20 mouse cellular contexts compared by ENCODE assay signal in the genomic region with DNA sequence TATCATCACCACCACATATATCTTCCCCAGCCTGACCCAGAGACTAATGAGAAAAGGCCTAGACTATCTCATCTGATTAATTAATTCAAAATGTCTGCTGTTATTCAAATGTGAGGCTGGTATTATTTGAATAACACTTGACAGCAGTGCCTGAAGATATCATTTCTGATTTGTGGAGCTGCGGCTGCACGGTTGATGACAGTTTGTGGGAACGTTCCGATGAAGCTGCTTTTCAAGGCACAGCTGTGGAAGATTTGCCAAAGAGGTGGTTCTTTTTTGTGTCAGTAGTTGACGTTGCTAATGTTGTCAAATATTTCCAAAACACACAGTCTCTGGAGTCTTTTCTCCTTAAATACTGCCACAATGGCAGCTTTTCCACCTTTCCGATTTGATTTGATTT. TPM values are rescaled to one million over a fixed set of nuclear protein-coding genes. Genes with fewer than 3 reads are reported as not detected.
A peak's percentile ranks its signal among the peaks of the same experiment; 100 is the strongest.
DNase-seq lines count a peak whose midpoint lies in the region; ATAC-seq lines count a peak whose summit lies in the region.
"Had no signal": no experiment of that assay in that cellular context is flagged by ENCODE, and none has a peak within 500 bp of the region (broad histone marks: within the 10 kb centered on the region; RNA-seq: fewer than 3 reads in every experiment).

No protein-coding gene starts in this region.

- no peaks in the 10 kb centered on the region for H3K27me3 ChIP-seq in forebrain, embryonic 15.5 days
- no peaks in the 10 kb centered on the region for H3K27me3 ChIP-seq in forebrain, embryonic 11.5 days (ENCODE audit: control insufficient read depth, insufficient read depth, low read length)
- no peaks in the 10 kb centered on the region for H3K27me3 ChIP-seq in hindbrain, embryonic 16.5 days (replicated peaks; ENCODE audit: control insufficient read depth, insufficient read depth, low read length)
- H3K27me3 ChIP-seq: embryonic facial prominence, embryonic 15.5 days; limb, embryonic 12.5 days; liver, embryonic 12.5 days; neural tube, embryonic 12.5 days had no signal

- H3K36me3 ChIP-seq in forebrain, embryonic 15.5 days: no peaks in the 10 kb centered on the region
- no peaks in the 10 kb centered on the region for H3K36me3 ChIP-seq in forebrain, embryonic 11.5 days (ENCODE audit: control insufficient read depth, insufficient read depth, low read length)
- no peaks in the 10 kb centered on the region for H3K36me3 ChIP-seq in hindbrain, embryonic 16.5 days (ENCODE audit: control insufficient read depth, insufficient read depth, low read length)
- H3K36me3 ChIP-seq: limb, embryonic 12.5 days had no signal

- 31% methylated on average over 6 of the region's 6 CpGs for WGBS in forebrain, embryonic 15.5 days
- 59% methylated on average over 6 of the region's 6 CpGs for WGBS in forebrain, embryonic 11.5 days
- 38% methylated on average over 6 of the region's 6 CpGs for WGBS in hindbrain, embryonic 16.5 days

- H3K9me3 ChIP-seq in forebrain, embryonic 15.5 days: no peaks in the 10 kb centered on the region
- H3K9me3 ChIP-seq in forebrain, embryonic 11.5 days (ENCODE audit: control insufficient read depth, low read length): no peaks in the 10 kb centered on the region
- H3K9me3 ChIP-seq in hindbrain, embryonic 16.5 days (ENCODE audit: control insufficient read depth, low read length): no peaks in the 10 kb centered on the region
- H3K9me3 ChIP-seq: embryonic facial prominence, embryonic 15.5 days; heart, embryonic 10.5 days; limb, embryonic 12.5 days; liver, embryonic 12.5 days; neural tube, embryonic 12.5 days had no signal

- intact Hi-C loops in left cerebral cortex, postnatal 25 days (cut with DNase I): no loop called here

- H3K4me1 ChIP-seq in forebrain, embryonic 15.5 days: peaks cover 12% of the 10 kb centered on the region
- H3K4me1 ChIP-seq in forebrain, embryonic 11.5 days (replicated peaks; ENCODE audit: control insufficient read depth, insufficient read depth, low read length): 0 out of 2 replicates have a peak, but pooled peaks cover 3% of the 10 kb centered on the region
- H3K4me1 ChIP-seq in hindbrain, embryonic 16.5 days (ENCODE audit: control insufficient read depth, insufficient read depth, low read depth, low read length): peaks cover 3% of the 10 kb centered on the region; the same call in 1 of the 2 replicates
- H3K4me1 ChIP-seq: limb, embryonic 12.5 days; liver, embryonic 12.5 days had no signal

- no peak overlapping the region for H3K9ac ChIP-seq in forebrain, embryonic 15.5 days (replicated peaks)
- no peak overlapping the region for H3K9ac ChIP-seq in forebrain, embryonic 11.5 days (ENCODE audit: low read length)
- H3K9ac ChIP-seq in hindbrain, embryonic 16.5 days (ENCODE audit: low read depth, low read length): no peak overlapping the region
- H3K9ac ChIP-seq: embryonic facial prominence, embryonic 15.5 days; limb, embryonic 12.5 days; liver, embryonic 12.5 days; neural tube, embryonic 12.5 days had no signal

- H3K4me3 ChIP-seq in forebrain, embryonic 15.5 days: no peak overlapping the region
- H3K4me3 ChIP-seq in forebrain, embryonic 11.5 days (ENCODE audit: low read depth, low read length): no peak overlapping the region
- no peak overlapping the region for H3K4me3 ChIP-seq in hindbrain, embryonic 16.5 days (ENCODE audit: low read length)
- H3K4me3 ChIP-seq: embryonic facial prominence, embryonic 15.5 days; gastrocnemius, adult 2 months; heart, embryonic 10.5 days; limb, embryonic 12.5 days; liver, embryonic 12.5 days; neural tube, embryonic 12.5 days had no signal

- peak overlapping the region; percentile 60 for H3K27ac ChIP-seq in forebrain, embryonic 15.5 days (replicated peaks)
- no peak overlapping the region; the same call in 1 of the 2 replicates for H3K27ac ChIP-seq in forebrain, embryonic 11.5 days (ENCODE audit: low read depth, low read length)
- H3K27ac ChIP-seq in hindbrain, embryonic 16.5 days (ENCODE audit: low read depth, low read length): peak overlapping the region; percentile 39
- H3K27ac ChIP-seq: embryonic facial prominence, embryonic 15.5 days; gastrocnemius, adult 2 months; heart, embryonic 10.5 days; kidney, postnatal 0 days; limb, embryonic 12.5 days; liver, embryonic 12.5 days; neural tube, embryonic 12.5 days had no signal

- no peak overlapping the region for H3K4me2 ChIP-seq in forebrain, embryonic 15.5 days (replicated peaks)
- no peak overlapping the region for H3K4me2 ChIP-seq in forebrain, embryonic 11.5 days (ENCODE audit: low read depth, low read length, severe bottlenecking)
- no peak overlapping the region for H3K4me2 ChIP-seq in hindbrain, embryonic 16.5 days (ENCODE audit: low read length)
- H3K4me2 ChIP-seq: embryonic facial prominence, embryonic 15.5 days; limb, embryonic 12.5 days; liver, embryonic 12.5 days; neural tube, embryonic 12.5 days had no signal

- no peak for ATAC-seq in forebrain, embryonic 15.5 days (replicated peaks)
- ATAC-seq in forebrain, embryonic 11.5 days (replicated peaks; ENCODE audit: low FRiP score): no peak
- ATAC-seq in hindbrain, embryonic 16.5 days: no peak
- ATAC-seq: liver, embryonic 12.5 days had no signal

- no peak for DNase-seq in forebrain, embryonic 11.5 days (ENCODE audit: low spot score)
- peak; percentile 49 for DNase-seq in retina, postnatal 1 day
- no peak for DNase-seq in retina, embryonic 14.5 days (ENCODE audit: low spot score)
- no peak for DNase-seq in left cerebral cortex, postnatal 25 days (ENCODE audit: low spot score in 2 of 2)
- DNase-seq in adrenal gland, postnatal 25 days: no peak
- DNase-seq in ovary, postnatal 14 days (ENCODE audit: low spot score): no peak
- DNase-seq: cerebellum, adult 9-10 months; gastrocnemius, adult 2 months; heart, postnatal 10 days; kidney, adult 18-20 months; lung, adult 2 months; lung, postnatal 4 days had no signal

RNA-seq across cellular contexts. Expression of gene Pbx3, which starts 25.8 kb away (rescaled TPM):
- 51.2 TPM in 2 replicates for polyA plus RNA-seq in forebrain, embryonic 15.5 days (2015; fragmentation: Nextera tagmentation; extraction: Ambion mirVana)
- polyA plus RNA-seq in forebrain, embryonic 11.5 days (2014; fragmentation: Nextera tagmentation; extraction: Ambion mirVana): 46.1 and 51.5 TPM in 2 replicates
- 91.8 and 105 TPM in 2 replicates for polyA plus RNA-seq in hindbrain, embryonic 16.5 days (2015; fragmentation: Nextera tagmentation; extraction: Ambion mirVana)
- total RNA-seq in left cerebral cortex, postnatal 25 days (2021): 10 to 100 TPM; 11.4 to 23.0 TPM
- 118 and 136 TPM in 2 replicates for total RNA-seq in adrenal gland, postnatal 25 days (2021)

RNA-seq across cellular contexts. Expression of gene Mapkap1, which starts 59.5 kb away (rescaled TPM):
- 107 and 110 TPM in 2 replicates for polyA plus RNA-seq in forebrain, embryonic 15.5 days (2015; fragmentation: Nextera tagmentation; extraction: Ambion mirVana)
- polyA plus RNA-seq in forebrain, embryonic 11.5 days (2014; fragmentation: Nextera tagmentation; extraction: Ambion mirVana): 96.3 and 115 TPM in 2 replicates
- 85.5 and 94.3 TPM in 2 replicates for polyA plus RNA-seq in hindbrain, embryonic 16.5 days (2015; fragmentation: Nextera tagmentation; extraction: Ambion mirVana)
- total RNA-seq in left cerebral cortex, postnatal 25 days (2021): 10 to 100 TPM; 73.2 to 73.7 TPM
- total RNA-seq in adrenal gland, postnatal 25 days (2021): 60.0 and 96.7 TPM in 2 replicates
